Mouse (Mus musculus): ENCODE measurements at regions not wholly inside any gene's neighbourhood (a gene's known extent, or its start where the extent isn't known, plus 50 kb on each side); places are given as distances from the start of the nearest gene placed in this dataset.
A peak's percentile ranks its signal among the peaks of the same experiment; 100 is the strongest.

GRCm38 (mm10) chr6:144897526-144897925 is 115.7 kb upstream of the Sox5 start:
- Histone ChIP-seq H3K4me2 (ENCODE audit: low read depth, low read length, poor library complexity, severe bottlenecking) (no peak overlapping the region), H3K36me3 (ENCODE audit: insufficient read depth, low read length) (no peaks in the 10 kb centered on the region), H3K9me3 (ENCODE audit: low read length) (no peaks in the 10 kb centered on the region), H3K27ac (ENCODE audit: low read depth, low read length) (no peak overlapping the region), H3K27me3 (ENCODE audit: insufficient read depth, low read length) (no peaks in the 10 kb centered on the region), H3K4me1 (ENCODE audit: insufficient read depth, low read length) (no peaks in the 10 kb centered on the region), H3K9ac (replicated peaks; ENCODE audit: low read length, poor library complexity, severe bottlenecking) (no peak overlapping the region), H3K4me3 (ENCODE audit: low read depth, low read length) (no peak overlapping the region)
- 82% methylated on average over 3 of the region's 3 CpGs for WGBS
- DNase-seq (ENCODE audit: low spot score): no peak
- TF ChIP-seq CTCF (IDR thresholded peaks at IDR 0.05): no peak
- ATAC-seq (ENCODE audit: low FRiP score): no peak

GRCm38 (mm10) chr6:144890914-144891313 is 109.1 kb upstream of the Sox5 start:
- no peaks in the 10 kb centered on the region for H3K36me3 ChIP-seq (ENCODE audit: insufficient read depth, low read length)
- no peak for TF ChIP-seq CTCF (IDR thresholded peaks at IDR 0.05)
- H3K27ac ChIP-seq (ENCODE audit: low read depth, low read length): no peak overlapping the region
- no peak for DNase-seq (ENCODE audit: low spot score)
- H3K4me3 ChIP-seq (ENCODE audit: low read depth, low read length): no peak overlapping the region
- no peak for ATAC-seq (ENCODE audit: low FRiP score)
- H3K4me2 ChIP-seq (ENCODE audit: low read depth, low read length, poor library complexity, severe bottlenecking): no peak overlapping the region
- H3K27me3 ChIP-seq (ENCODE audit: insufficient read depth, low read length): no peaks in the 10 kb centered on the region
- no peaks in the 10 kb centered on the region for H3K9me3 ChIP-seq (ENCODE audit: low read length)
- H3K9ac ChIP-seq (replicated peaks; ENCODE audit: low read length, poor library complexity, severe bottlenecking): no peak overlapping the region
- 60% methylated on average over 2 of the region's 2 CpGs for WGBS
- H3K4me1 ChIP-seq (ENCODE audit: insufficient read depth, low read length): no peaks in the 10 kb centered on the region

- no peaks in the 10 kb centered on the region for H3K9me3 ChIP-seq (ENCODE audit: low read length)
- no peak overlapping the region for H3K4me3 ChIP-seq (ENCODE audit: low read depth, low read length)
- no peak for DNase-seq (ENCODE audit: low spot score)
- TF ChIP-seq CTCF (IDR thresholded peaks at IDR 0.05): no peak
- no peaks in the 10 kb centered on the region for H3K36me3 ChIP-seq (ENCODE audit: insufficient read depth, low read length)
- H3K4me2 ChIP-seq (ENCODE audit: low read depth, low read length, poor library complexity, severe bottlenecking): no peak overlapping the region
- H3K9ac ChIP-seq (replicated peaks; ENCODE audit: low read length, poor library complexity, severe bottlenecking): no peak overlapping the region
- H3K27ac ChIP-seq (ENCODE audit: low read depth, low read length): no peak overlapping the region
- H3K27me3 ChIP-seq (ENCODE audit: insufficient read depth, low read length): no peaks in the 10 kb centered on the region
- no peaks in the 10 kb centered on the region for H3K4me1 ChIP-seq (ENCODE audit: insufficient read depth, low read length)
- 74% methylated on average over 8 of the region's 8 CpGs for WGBS
- no peak for ATAC-seq (ENCODE audit: low FRiP score)
These were observed 108.4 kb upstream of the Sox5 start for GRCm38 (mm10) chr6:144890166-144890565.

- 34% methylated on average over 4 of the region's 4 CpGs for WGBS
- ATAC-seq (ENCODE audit: low FRiP score) (no peak), DNase-seq (ENCODE audit: low spot score) (no peak)
- no peaks in the 10 kb centered on the region for H3K9me3 ChIP-seq (ENCODE audit: low read length)
- no peaks in the 10 kb centered on the region for H3K27me3 ChIP-seq (ENCODE audit: insufficient read depth, low read length)
- H3K4me3 ChIP-seq (ENCODE audit: low read depth, low read length): no peak overlapping the region
- no peaks in the 10 kb centered on the region for H3K4me1 ChIP-seq (ENCODE audit: insufficient read depth, low read length)
- no peak overlapping the region for H3K9ac ChIP-seq (replicated peaks; ENCODE audit: low read length, poor library complexity, severe bottlenecking)
- TF ChIP-seq CTCF (IDR thresholded peaks at IDR 0.05): no peak
- no peak overlapping the region for H3K27ac ChIP-seq (ENCODE audit: low read depth, low read length)
- H3K36me3 ChIP-seq (ENCODE audit: insufficient read depth, low read length): no peaks in the 10 kb centered on the region
- H3K4me2 ChIP-seq (ENCODE audit: low read depth, low read length, poor library complexity, severe bottlenecking): no peak overlapping the region
These were observed 101.3 kb upstream of the Sox5 start for GRCm38 (mm10) chr6:144883117-144883516.

- no peak overlapping the region for H3K9ac ChIP-seq (replicated peaks; ENCODE audit: low read length, poor library complexity, severe bottlenecking)
- WGBS: 73% methylated on average over 10 of the region's 10 CpGs
- H3K36me3 ChIP-seq (ENCODE audit: insufficient read depth, low read length): no peaks in the 10 kb centered on the region
- ATAC-seq (ENCODE audit: low FRiP score): no peak
- H3K9me3 ChIP-seq (ENCODE audit: low read length): no peaks in the 10 kb centered on the region
- TF ChIP-seq CTCF (IDR thresholded peaks at IDR 0.05): no peak
- H3K4me1 ChIP-seq (ENCODE audit: insufficient read depth, low read length): no peaks in the 10 kb centered on the region
- H3K27ac ChIP-seq (ENCODE audit: low read depth, low read length): no peak overlapping the region
- H3K4me2 ChIP-seq (ENCODE audit: low read depth, low read length, poor library complexity, severe bottlenecking): no peak overlapping the region
- H3K4me3 ChIP-seq (ENCODE audit: low read depth, low read length): no peak overlapping the region
- no peaks in the 10 kb centered on the region for H3K27me3 ChIP-seq (ENCODE audit: insufficient read depth, low read length)
- DNase-seq (ENCODE audit: low spot score): no peak
These were observed 98.3 kb upstream of the Sox5 start for GRCm38 (mm10) chr6:144880098-144880497.

GRCm38 (mm10) chr6:144876758-144877157 is 95.0 kb upstream of the Sox5 start:
- H3K27ac ChIP-seq (ENCODE audit: low read depth, low read length): no peak overlapping the region
- H3K36me3 ChIP-seq (ENCODE audit: insufficient read depth, low read length): no peaks in the 10 kb centered on the region
- ATAC-seq (ENCODE audit: low FRiP score) (no peak), DNase-seq (ENCODE audit: low spot score) (no peak)
- no peaks in the 10 kb centered on the region for H3K27me3 ChIP-seq (ENCODE audit: insufficient read depth, low read length)
- H3K4me2 ChIP-seq (ENCODE audit: low read depth, low read length, poor library complexity, severe bottlenecking): peak overlapping the region; percentile 22
- no peak overlapping the region for H3K4me3 ChIP-seq (ENCODE audit: low read depth, low read length)
- 47% methylated on average over 12 of the region's 12 CpGs for WGBS
- no peak for TF ChIP-seq CTCF (IDR thresholded peaks at IDR 0.05)
- no peak overlapping the region for H3K9ac ChIP-seq (replicated peaks; ENCODE audit: low read length, poor library complexity, severe bottlenecking)
- H3K4me1 ChIP-seq (ENCODE audit: insufficient read depth, low read length): no peaks in the 10 kb centered on the region
- H3K9me3 ChIP-seq (ENCODE audit: low read length): no peaks in the 10 kb centered on the region
